Mouse (Mus musculus) lung, embryonic 14.5 days (tissue): Measurements from ENCODE around the gene Il6st. TPM values are rescaled to one million over a fixed set of nuclear protein-coding genes. Genes with fewer than 3 reads are reported as not detected.

Experiments used
- ATAC-seq: fragments of 200-750 bp; cut with Nextera tagmentation; 2 replicates; pipeline ENCODE4 v1.8.0; 2017; ENCODE audit warnings: mild to moderate bottlenecking, moderate TSS enrichment, moderate library complexity; ENCODE audit not compliant: insufficient read depth
- DNase-seq: peaks from one replicate; pipeline ENCODE4 v3.0.0-alpha.2; 2015
- H3K27ac ChIP-seq: fragments of 300-500 bp; sonication (generic); 2 replicates; pipeline ENCODE4 v1.5.1; 2014; ENCODE audit warnings: low read depth, mild to moderate bottlenecking, moderate library complexity
- H3K27me3 ChIP-seq: fragments of 300-500 bp; sonication (generic); 2 replicates; pipeline ENCODE4 v1.6.1; 2014; ENCODE audit warnings: low read length, control low read depth; ENCODE audit not compliant: insufficient read depth
- H3K36me3 ChIP-seq: fragments of 300-500 bp; sonication (generic); 2 replicates; pipeline ENCODE4 v1.6.1; 2014; ENCODE audit warnings: control low read depth; ENCODE audit not compliant: insufficient read depth
- H3K4me1 ChIP-seq: fragments of 300-500 bp; sonication (generic); 2 replicates; pipeline ENCODE4 v1.6.1; 2014; ENCODE audit warnings: antibody characterized with exemption, control low read depth; ENCODE audit not compliant: insufficient read depth
- H3K4me2 ChIP-seq: fragments of 300-500 bp; sonication (generic); 2 replicates; pipeline ENCODE4 v1.6.1; 2014; ENCODE audit warnings: mild to moderate bottlenecking
- H3K4me3 ChIP-seq: fragments of 300-500 bp; sonication (generic); 2 replicates; pipeline ENCODE4 v1.5.1; 2014; ENCODE audit warnings: low read depth, low read length
- H3K9ac ChIP-seq: fragments of 300-500 bp; sonication (generic); 2 replicates; pipeline ENCODE4 v1.6.1; 2014
- H3K9me3 ChIP-seq: fragments of 300-500 bp; sonication (generic); 2 replicates; pipeline ENCODE4 v1.6.1; 2016; ENCODE audit warnings: low read depth, low read length, control low read depth
- CTCF ChIP-seq: IDR thresholded peaks from 2 replicates; pipeline ENCODE4 v1.5.1; 2016; ENCODE audit warnings: antibody characterized with exemption, low read depth
- WGBS: fragments of 180-500 bp; shearing (Covaris S2); extraction: QIAGEN DNeasy Blood & Tissue Kit; methylation state at CpG from one replicate; pipeline ENCODE4 v1.1.7; 2014; 5-methylcytosine and 5-hydroxymethylcytosine counted together
- polyA plus RNA-seq: library from polyadenylated mRNA; unstranded; fragments of >200 nt; fragmentation: Nextera tagmentation; extraction: Ambion mirVana; gene quantifications from 2 replicates; pipeline ENCODE4 v1.2.1, GENCODE M21; 2014

Il6st gene
- polyA plus RNA-seq, 1 experiment from 2014 or later = 41.3 TPM

GRCm38 (mm10) chr13:112510437-112511212 is 46.8 kb downstream of the Il6st start:
- Histone ChIP-seq H3K4me2 (no peak overlapping the region), H3K9me3 (no peaks in the 10 kb centered on the region), H3K9ac (no peak overlapping the region), H3K27me3 (no peaks in the 10 kb centered on the region), H3K4me1 (no peaks in the 10 kb centered on the region), H3K27ac (no peak overlapping the region), H3K36me3 (peaks cover 17% of the 10 kb centered on the region), H3K4me3 (no peak overlapping the region)
- no peak for DNase-seq
- 86% methylated on average over 19 of the region's 19 CpGs for WGBS
- no peak for TF ChIP-seq CTCF
- no peak for ATAC-seq

- DNase-seq (peak; percentile 77), ATAC-seq (0 out of 2 replicates have a peak, but pooled peaks have one; percentile 45)
- 54% methylated on average over 11 of the region's 11 CpGs for WGBS
- H3K4me1 ChIP-seq = no peaks in the 10 kb centered on the region
- no peak overlapping the region for H3K4me3 ChIP-seq
- no peaks in the 10 kb centered on the region for H3K27me3 ChIP-seq
- TF ChIP-seq CTCF = no peak
- no peak overlapping the region for H3K4me2 ChIP-seq
- no peak overlapping the region for H3K27ac ChIP-seq
- H3K36me3 ChIP-seq = peaks cover 10% of the 10 kb centered on the region
- H3K9ac ChIP-seq = no peak overlapping the region
- no peaks in the 10 kb centered on the region for H3K9me3 ChIP-seq
These were observed 47.4 kb downstream of the Il6st start for GRCm38 (mm10) chr13:112511261-112511660.

- no peak for TF ChIP-seq CTCF
- DNase-seq (no peak), ATAC-seq (no peak)
- no peaks in the 10 kb centered on the region for H3K27me3 ChIP-seq
- H3K9me3 ChIP-seq = no peaks in the 10 kb centered on the region
- peaks cover 7% of the 10 kb centered on the region for H3K36me3 ChIP-seq
- no peak overlapping the region for H3K27ac ChIP-seq
- 82% methylated on average over 7 of the region's 7 CpGs for WGBS
- no peak overlapping the region for H3K9ac ChIP-seq
- no peak overlapping the region for H3K4me2 ChIP-seq
- H3K4me1 ChIP-seq = no peaks in the 10 kb centered on the region
- no peak overlapping the region for H3K4me3 ChIP-seq
These were observed 47.9 kb downstream of the Il6st start for GRCm38 (mm10) chr13:112511810-112512209.

DNA sequence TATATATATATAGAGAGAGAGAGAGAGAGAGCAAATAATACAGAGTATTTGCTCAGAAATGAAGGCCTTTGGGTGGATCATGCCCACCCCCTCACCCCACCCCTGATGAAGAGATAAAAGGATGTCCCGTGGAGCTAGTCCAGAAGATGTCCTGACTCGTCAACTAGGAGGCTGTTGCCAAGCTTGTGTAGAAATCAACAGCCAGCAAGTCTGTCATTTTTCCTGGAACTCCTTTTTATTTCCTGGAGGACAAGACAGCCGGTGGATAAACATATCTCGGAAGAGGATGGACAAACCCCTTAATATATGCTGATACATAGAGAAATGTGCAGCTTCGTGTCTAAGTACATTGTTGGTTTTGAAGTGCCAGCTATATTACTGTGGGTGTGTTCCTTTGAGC is 49.0 kb downstream of the Il6st start:
- WGBS = 55% methylated on average over 5 of the region's 5 CpGs
- Histone ChIP-seq H3K9ac (no peak overlapping the region), H3K27me3 (no peaks in the 10 kb centered on the region), H3K4me3 (no peak overlapping the region), H3K36me3 (peaks cover 2% of the 10 kb centered on the region; the same call in 1 of the 2 replicates), H3K4me2 (no peak overlapping the region), H3K9me3 (peaks cover 2% of the 10 kb centered on the region; the same call in 1 of the 2 replicates), H3K4me1 (no peaks in the 10 kb centered on the region), H3K27ac (no peak overlapping the region)
- DNase-seq (no peak), ATAC-seq (no peak)
- TF ChIP-seq CTCF = no peak

DNA sequence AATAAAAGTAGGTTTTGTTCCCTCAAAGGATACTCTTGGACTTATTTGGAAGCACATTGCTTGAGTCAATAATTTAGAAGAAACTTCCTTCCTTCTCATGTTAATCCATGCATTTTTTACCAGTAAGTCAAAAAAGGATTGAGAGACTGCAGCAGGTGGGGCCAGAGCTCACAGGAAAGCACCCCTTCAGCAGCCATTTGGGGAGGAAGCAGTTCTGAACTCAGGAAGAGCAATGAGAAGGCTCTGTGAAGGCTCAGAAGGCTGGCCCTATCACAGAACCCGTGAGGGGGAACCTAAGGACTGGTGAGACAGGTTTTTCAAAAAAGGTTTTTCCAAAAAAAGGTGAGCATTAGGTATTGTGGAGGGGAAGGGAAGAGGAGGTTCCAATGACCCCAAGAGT is 50.7 kb downstream of the Il6st start:
- no peak overlapping the region for H3K4me3 ChIP-seq
- no peak for DNase-seq
- H3K4me2 ChIP-seq = no peak overlapping the region
- TF ChIP-seq CTCF = no peak
- no peak overlapping the region for H3K27ac ChIP-seq
- no peaks in the 10 kb centered on the region for H3K4me1 ChIP-seq
- 50% methylated on average over 1 of the region's 1 CpGs for WGBS
- H3K27me3 ChIP-seq = no peaks in the 10 kb centered on the region
- peaks cover 9% of the 10 kb centered on the region; the same call in 1 of the 2 replicates for H3K9me3 ChIP-seq
- H3K36me3 ChIP-seq = no peaks in the 10 kb centered on the region
- no peak overlapping the region for H3K9ac ChIP-seq
- ATAC-seq = no peak

DNA sequence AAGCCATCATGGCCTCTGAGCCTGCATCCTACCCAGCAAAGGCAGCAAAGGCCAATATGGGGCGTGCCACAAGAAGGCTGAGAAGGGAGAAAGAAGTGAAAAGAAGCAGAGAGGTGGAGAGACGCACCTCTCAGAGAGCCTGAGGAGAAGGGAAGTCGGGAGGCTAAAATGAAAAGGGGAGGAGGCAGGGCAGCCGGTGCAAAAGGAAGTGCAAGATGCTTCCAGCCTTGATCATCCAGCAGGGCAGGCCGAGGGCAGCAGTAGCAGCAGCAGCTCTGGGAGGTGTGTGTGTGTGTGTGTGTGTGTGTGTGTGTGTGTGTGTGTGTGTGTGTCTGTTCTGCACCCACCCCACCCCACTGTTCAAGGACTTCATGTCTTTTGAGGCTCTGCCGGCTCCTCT is 58.4 kb downstream of the Il6st start:
- Histone ChIP-seq H3K9me3 (peaks cover 9% of the 10 kb centered on the region; the same call in 1 of the 2 replicates), H3K36me3 (no peaks in the 10 kb centered on the region), H3K27ac (no peak overlapping the region), H3K4me2 (no peak overlapping the region), H3K4me1 (no peaks in the 10 kb centered on the region), H3K4me3 (no peak overlapping the region), H3K27me3 (no peaks in the 10 kb centered on the region), H3K9ac (no peak overlapping the region)
- ATAC-seq (no peak), DNase-seq (no peak)
- no peak for TF ChIP-seq CTCF
- 47% methylated on average over 5 of the region's 6 CpGs for WGBS

DNA sequence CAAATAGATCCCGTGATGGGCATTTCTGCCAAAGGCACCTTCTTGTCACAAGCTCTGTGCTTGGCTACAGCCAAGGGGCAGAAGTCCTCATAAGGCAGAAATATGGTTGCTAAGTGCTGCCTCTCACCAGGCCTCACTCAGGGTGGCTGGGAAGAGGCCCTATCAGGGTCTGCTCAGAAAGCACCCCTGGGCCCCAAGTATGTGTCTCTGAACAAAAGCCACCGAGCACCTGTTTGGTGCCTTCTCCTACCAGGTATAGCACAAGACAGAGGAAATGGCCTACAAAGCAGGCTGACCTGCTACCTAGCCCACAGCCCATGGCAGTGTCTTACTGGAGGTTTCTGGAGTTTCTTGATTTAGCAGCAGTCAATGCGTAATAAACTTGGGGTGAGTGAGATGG is 59.0 kb downstream of the Il6st start:
- no peaks in the 10 kb centered on the region for H3K27me3 ChIP-seq
- H3K9ac ChIP-seq = no peak overlapping the region
- H3K4me3 ChIP-seq = no peak overlapping the region
- no peak for TF ChIP-seq CTCF
- H3K27ac ChIP-seq = no peak overlapping the region
- no peaks in the 10 kb centered on the region for H3K36me3 ChIP-seq
- no peaks in the 10 kb centered on the region for H3K4me1 ChIP-seq
- H3K4me2 ChIP-seq = no peak overlapping the region
- WGBS = 76% methylated on average over 3 of the region's 3 CpGs
- H3K9me3 ChIP-seq = peaks cover 7% of the 10 kb centered on the region; the same call in 1 of the 2 replicates
- DNase-seq = no peak
- ATAC-seq = no peak
